Mouse (Mus musculus): Measurements from ENCODE around the gene Pcnx.

DNA sequence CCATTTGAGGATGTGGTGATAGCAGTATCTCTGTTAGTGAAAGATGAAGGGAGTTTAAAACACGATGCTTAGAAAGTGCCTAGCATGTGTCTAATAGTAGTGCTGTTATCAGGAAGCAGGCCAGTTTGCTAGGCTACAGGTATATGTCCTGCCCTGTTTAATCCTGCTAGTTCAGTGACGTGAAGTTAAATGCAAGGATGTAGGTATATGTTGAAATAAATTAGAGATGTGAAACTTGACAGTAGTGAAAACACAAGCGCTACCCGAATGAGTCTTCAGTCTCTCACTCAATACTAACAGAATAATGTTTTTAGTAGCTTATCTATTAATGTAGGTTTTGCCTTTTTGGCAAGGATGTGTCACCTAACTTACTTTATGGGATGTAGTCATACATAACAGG is 62.0 kb downstream of the Pcnx start:
- TF ChIP-seq CTCF (IDR thresholded peaks at IDR 0.05; ENCODE audit: borderline replicate concordance, control insufficient read depth, extremely low read depth, insufficient read depth, low read length, poor library complexity) = no peak
- no peak for TF ChIP-seq POLR2A (IDR thresholded peaks at IDR 0.05; ENCODE audit: control insufficient read depth, extremely low read depth, insufficient read depth, low read length, poor library complexity)

All from thymus, adult 2 months (tissue).